Comparison of ENCODE assay signal across 10 mouse cellular contexts in the genomic region with DNA sequence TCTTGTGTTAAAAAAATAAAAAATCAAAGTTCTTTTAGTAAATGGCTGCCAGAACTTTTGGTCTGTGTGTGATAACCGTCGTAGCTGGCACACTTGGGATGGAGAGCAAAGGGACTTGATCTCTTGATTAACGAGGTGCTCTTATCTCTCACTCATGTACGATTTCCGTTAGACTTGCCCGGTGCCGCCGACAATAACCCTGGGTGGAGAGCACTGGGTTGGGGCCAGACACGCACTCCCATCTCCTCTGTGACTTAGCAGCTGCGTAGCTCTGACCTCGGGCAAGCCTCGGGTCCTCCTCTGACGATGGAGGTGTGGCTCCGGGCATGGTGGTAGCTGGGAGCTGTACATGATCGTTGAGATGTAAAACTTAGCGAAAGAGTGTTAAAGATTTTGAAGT. TPM values are rescaled to one million over a fixed set of nuclear protein-coding genes. Genes with fewer than 3 reads are reported as not detected.
DNase-seq lines count a peak whose midpoint lies in the region; ATAC-seq and TF ChIP-seq lines count a peak whose summit lies in the region.
"Had no signal": no experiment of that assay in that cellular context is flagged by ENCODE, and none has a peak within 500 bp of the region (broad histone marks: within the 10 kb centered on the region; RNA-seq: fewer than 3 reads in every experiment).

No protein-coding gene starts in this region.

- H3K4me3 ChIP-seq in embryonic facial prominence, embryonic 15.5 days (replicated peaks) = no peak overlapping the region
- no peak overlapping the region for H3K4me3 ChIP-seq in embryonic facial prominence, embryonic 10.5 days
- H3K4me3 ChIP-seq in brown adipose tissue, adult 24 weeks (ENCODE audit: insufficient read depth, low read depth, low read length) = peak overlapping the region; percentile 8; the same call in 1 of the 2 replicates
- no peak overlapping the region for H3K4me3 ChIP-seq in cerebellum, adult 2 months (replicated peaks; ENCODE audit: insufficient read depth, low read depth, low read length)
- H3K4me3 ChIP-seq: neural tube, embryonic 12.5 days had no signal

- H3K27ac ChIP-seq in embryonic facial prominence, embryonic 15.5 days (replicated peaks) = peak overlapping the region; percentile 55; the same call in 1 of the 2 replicates
- H3K27ac ChIP-seq in embryonic facial prominence, embryonic 10.5 days (replicated peaks) = no peak overlapping the region; the same call in 1 of the 2 replicates
- H3K27ac ChIP-seq in brown adipose tissue, adult 24 weeks (replicated peaks; ENCODE audit: low read depth, low read length) = peak overlapping the region; percentile 97
- no peak overlapping the region for H3K27ac ChIP-seq in cerebellum, adult 2 months (ENCODE audit: insufficient read depth, low read length)
- H3K27ac ChIP-seq: neural tube, embryonic 12.5 days had no signal

- no peaks in the 10 kb centered on the region for H3K9me3 ChIP-seq in embryonic facial prominence, embryonic 15.5 days (replicated peaks)
- H3K9me3 ChIP-seq in embryonic facial prominence, embryonic 10.5 days = no peaks in the 10 kb centered on the region
- H3K9me3 ChIP-seq: neural tube, embryonic 12.5 days had no signal

- WGBS in embryonic facial prominence, embryonic 15.5 days = 67% methylated on average over 16 of the region's 16 CpGs
- 80% methylated on average over 16 of the region's 16 CpGs for WGBS in embryonic facial prominence, embryonic 10.5 days
- 45% methylated on average over 16 of the region's 16 CpGs for WGBS in cerebellum, adult 2 months

- no peak overlapping the region for H3K4me2 ChIP-seq in embryonic facial prominence, embryonic 15.5 days (replicated peaks)
- H3K4me2 ChIP-seq: neural tube, embryonic 12.5 days had no signal

- H3K4me1 ChIP-seq in embryonic facial prominence, embryonic 15.5 days = peaks cover 91% of the 10 kb centered on the region
- H3K4me1 ChIP-seq in embryonic facial prominence, embryonic 10.5 days = peaks cover 90% of the 10 kb centered on the region
- H3K4me1 ChIP-seq in brown adipose tissue, adult 24 weeks (ENCODE audit: control insufficient read depth, insufficient read depth, insufficient read length, low read length) = peaks cover 71% of the 10 kb centered on the region
- peaks cover 34% of the 10 kb centered on the region for H3K4me1 ChIP-seq in cerebellum, adult 2 months (ENCODE audit: control insufficient read depth, insufficient read depth, low read length)

- DNase-seq in embryonic facial prominence, embryonic 10.5 days (ENCODE audit: low spot score) = no peak
- peak; percentile 66 for DNase-seq in kidney, postnatal 10 days
- peak; percentile 68 for DNase-seq in lung, postnatal 10 days
- DNase-seq in cerebellum, adult 2 months = no peak
- DNase-seq in right cerebral cortex, postnatal 14 days = no peak
- DNase-seq in right cerebral cortex, adult 2 months (ENCODE audit: low spot score in 2 of 2) = no peak
- DNase-seq: gastrocnemius, postnatal 10 days had no signal

- no peaks in the 10 kb centered on the region for H3K27me3 ChIP-seq in embryonic facial prominence, embryonic 15.5 days
- no peaks in the 10 kb centered on the region for H3K27me3 ChIP-seq in embryonic facial prominence, embryonic 10.5 days (replicated peaks; ENCODE audit: low read depth, poor library complexity, severe bottlenecking)
- H3K27me3 ChIP-seq in cerebellum, adult 2 months (ENCODE audit: control insufficient read depth, insufficient read depth, low read length) = no peaks in the 10 kb centered on the region

- H3K9ac ChIP-seq in embryonic facial prominence, embryonic 15.5 days = no peak overlapping the region
- H3K9ac ChIP-seq: neural tube, embryonic 12.5 days had no signal

- ATAC-seq in embryonic facial prominence, embryonic 15.5 days (ENCODE audit: insufficient number of reproducible peaks, low FRiP score, low TSS enrichment, low read depth) = no peak

- TF ChIP-seq POLR2A in cerebellum, adult 2 months (IDR thresholded peaks at IDR 0.05; ENCODE audit: borderline replicate concordance, insufficient read depth, low read length) = no peak

- TF ChIP-seq CTCF in cerebellum, adult 2 months (IDR thresholded peaks at IDR 0.05; ENCODE audit: borderline replicate concordance, insufficient read depth, low read depth, low read length) = no peak

- H3K36me3 ChIP-seq in embryonic facial prominence, embryonic 15.5 days = no peaks in the 10 kb centered on the region
- H3K36me3 ChIP-seq in embryonic facial prominence, embryonic 10.5 days (replicated peaks) = no peaks in the 10 kb centered on the region
- H3K36me3 ChIP-seq: neural tube, embryonic 12.5 days had no signal

RNA-seq across cellular contexts. Expression of a gene that starts 15.3 kb away (rescaled TPM):
- 48.5 and 49.1 TPM in 2 replicates for polyA plus RNA-seq in embryonic facial prominence, embryonic 15.5 days (2015; fragmentation: Nextera tagmentation; extraction: Ambion mirVana)
- polyA plus RNA-seq in embryonic facial prominence, embryonic 10.5 days (2016; fragmentation: Nextera tagmentation; extraction: Ambion mirVana) = 17.4 and 19.6 TPM in 2 replicates
- polyA plus RNA-seq in brown adipose tissue, adult 24 weeks (2012; ENCODE audit: insufficient read depth, insufficient read length, missing spikeins) = 32.5 and 49.7 TPM in 2 replicates
- 2.8 and 3.1 TPM in 2 replicates for polyA plus RNA-seq in cerebellum, adult 2 months (2012; rRNA removed)

RNA-seq across cellular contexts. Expression of a gene that starts 30.8 kb away (rescaled TPM):
- polyA plus RNA-seq in embryonic facial prominence, embryonic 15.5 days (2015; fragmentation: Nextera tagmentation; extraction: Ambion mirVana) = not detected in 2 replicates
- not detected in 2 replicates for polyA plus RNA-seq in embryonic facial prominence, embryonic 10.5 days (2016; fragmentation: Nextera tagmentation; extraction: Ambion mirVana)
- polyA plus RNA-seq in brown adipose tissue, adult 24 weeks (2012; ENCODE audit: insufficient read depth, insufficient read length, missing spikeins) = not detected in 2 replicates
- polyA plus RNA-seq in cerebellum, adult 2 months (2012; rRNA removed) = not detected in 2 replicates
- polyA plus RNA-seq: neural tube, embryonic 12.5 days had no signal

RNA-seq across cellular contexts. Expression of a gene that starts 53.5 kb away (rescaled TPM):
- not detected in 2 replicates for polyA plus RNA-seq in embryonic facial prominence, embryonic 15.5 days (2015; fragmentation: Nextera tagmentation; extraction: Ambion mirVana)
- polyA plus RNA-seq in embryonic facial prominence, embryonic 10.5 days (2016; fragmentation: Nextera tagmentation; extraction: Ambion mirVana) = not detected in 2 replicates
- polyA plus RNA-seq in brown adipose tissue, adult 24 weeks (2012; ENCODE audit: insufficient read depth, insufficient read length, missing spikeins) = not detected in 2 replicates
- not detected in 2 replicates for polyA plus RNA-seq in cerebellum, adult 2 months (2012; rRNA removed)
- polyA plus RNA-seq: neural tube, embryonic 12.5 days had no signal

Comparison
In these comparisons a context has a peak if more than half of its experiments do, and no peak if none do; other contexts are left out.
1. H3K27ac ChIP-seq: peak in embryonic facial prominence, embryonic 15.5 days (single experiment) and brown adipose tissue, adult 24 weeks (single experiment); none in embryonic facial prominence, embryonic 10.5 days (single experiment) and cerebellum, adult 2 months (single experiment).
2. DNase-seq: peak in kidney, postnatal 10 days (single experiment) and lung, postnatal 10 days (single experiment); none in embryonic facial prominence, embryonic 10.5 days (single experiment), cerebellum, adult 2 months (0 of 2), right cerebral cortex, postnatal 14 days (single experiment) and right cerebral cortex, adult 2 months (0 of 2).